Mouse (Mus musculus) ES-E14 (cell line): ENCODE data around the gene Zscan2. TPM values are rescaled to one million over a fixed set of nuclear protein-coding genes. Genes with fewer than 3 reads are reported as not detected.
A peak's percentile ranks its signal among the peaks of the same experiment; 100 is the strongest.

ENCODE experiments used
- DNase-seq: peaks from one replicate; pipeline ENCODE4 v3.0.0-alpha.2; 2013; ENCODE audit warnings: low read depth, low spot score
- H3K27ac ChIP-seq: 2 replicates; pipeline ENCODE4 v1.5.1; 2012; ENCODE audit warnings: low read depth, mild to moderate bottlenecking, low read length, moderate library complexity, mixed read lengths; ENCODE audit not compliant: poor library complexity, insufficient read depth, severe bottlenecking
- H3K36me3 ChIP-seq: 2 replicates; pipeline ENCODE4 v1.6.1; 2012; ENCODE audit warnings: mild to moderate bottlenecking, low read length, moderate library complexity, mixed read lengths; ENCODE audit not compliant: control insufficient read depth, poor library complexity, insufficient read depth, severe bottlenecking
- H3K4me1 ChIP-seq, 2 experiments: fragments of 150-350 bp in 1 of 2; sonication (generic) in 1 of 2; 2 replicates each; pipeline ENCODE4 v1.6.1; 2012; ENCODE audit warnings: low read length in 2 of 2, mild to moderate bottlenecking in 1 of 2, mixed read lengths in 1 of 2; ENCODE audit not compliant: control insufficient read depth in 2 of 2, insufficient read depth in 2 of 2, poor library complexity in 1 of 2
- H3K4me3 ChIP-seq, 2 experiments: fragments of 150-350 bp in 1 of 2; sonication (generic) in 1 of 2; 2 replicates each; pipeline ENCODE4 v1.5.1; 2012; ENCODE audit warnings: low read length in 2 of 2, low read depth in 1 of 2, mild to moderate bottlenecking in 1 of 2, mixed read lengths in 1 of 2; ENCODE audit not compliant: insufficient read depth in 1 of 2, poor library complexity in 1 of 2, severe bottlenecking in 1 of 2
- H3K9ac ChIP-seq: 2 replicates; pipeline ENCODE4 v1.6.1; 2012; ENCODE audit warnings: low read depth, mild to moderate bottlenecking, low read length, mixed read lengths; ENCODE audit not compliant: poor library complexity, insufficient read depth, severe bottlenecking
- H3K9me3 ChIP-seq: fragments of 150-350 bp; sonication (generic); 2 replicates; pipeline ENCODE4 v1.6.1; 2012; ENCODE audit warnings: low read depth, mild to moderate bottlenecking, low read length; ENCODE audit not compliant: control insufficient read depth, insufficient read depth
- CHD2 ChIP-seq: IDR thresholded peaks from 2 replicates; pipeline ENCODE4 v1.6.1; 2014; ENCODE audit warnings: mild to moderate bottlenecking, low read depth, low read length, inconsistent platforms
- HCFC1 ChIP-seq: IDR thresholded peaks from 2 replicates; pipeline ENCODE4 v1.6.1; 2012; ENCODE audit warnings: low read length, inconsistent platforms, borderline replicate concordance; ENCODE audit not compliant: insufficient read depth
- MAFK ChIP-seq: IDR thresholded peaks from 2 replicates; pipeline ENCODE4 v1.6.1; 2014; ENCODE audit warnings: mild to moderate bottlenecking, low read depth, low read length, inconsistent platforms; ENCODE audit not compliant: insufficient read depth
- ZC3H11A ChIP-seq: IDR thresholded peaks from 2 replicates; pipeline ENCODE4 v1.6.1; 2012; ENCODE audit warnings: low read depth, mild to moderate bottlenecking, inconsistent platforms, low read length, borderline replicate concordance
- ZNF384 ChIP-seq: IDR thresholded peaks from 2 replicates; pipeline ENCODE4 v1.6.1; 2012; ENCODE audit warnings: low read depth, low read length, inconsistent platforms
- in situ Hi-C, 2 experiments: fragments of 600-800 bp; cut with MboI; formaldehyde crosslinking; loops; one replicate each; pipeline ENCODE4 v1.15.1; 2025; ENCODE audit warnings: low sequenced_read_pairs in 2 of 2, inconsistent platforms in 1 of 2; ENCODE audit not compliant: unreplicated experiment in 2 of 2
- total RNA-seq: library from RNA; depleted of rRNA; stranded (reverse); fragments of 300-350 nt; gene quantifications from 2 replicates; pipeline ENCODE4 v1.2.3, GENCODE M21; 2012

Zscan2 gene
- total RNA-seq, 1 experiment = 2.4 TPM

- Histone ChIP-seq H3K4me3 (peak overlapping the region; percentile 92 to 93), H3K9me3 (no peaks in the 10 kb centered on the region), H3K9ac (peak overlapping the region; percentile 94; the same call in 1 of the 2 replicates), H3K36me3 (peaks cover 17% of the 10 kb centered on the region), H3K4me1 (no peaks in the 10 kb centered on the region), H3K27ac (no peak overlapping the region)
- TF ChIP-seq ZNF384 = no peak
- TF ChIP-seq ZC3H11A = no peak
- TF ChIP-seq HCFC1 = no peak
- TF ChIP-seq CHD2 = no peak
- TF ChIP-seq MAFK = no peak
- DNase-seq = no peak
- in situ Hi-C loops = no loop called here
These were observed 41.0 kb downstream of the Zscan2 start for GRCm38 (mm10) chr7:80901541-80902274.

GRCm38 (mm10) chr7:80903625-80904422 is 43.1 kb downstream of the Zscan2 start:
- in situ Hi-C loops = no loop called here
- H3K27ac ChIP-seq = no peak overlapping the region
- H3K4me1 ChIP-seq = no peaks in the 10 kb centered on the region
- DNase-seq = no peak
- no peaks in the 10 kb centered on the region for H3K36me3 ChIP-seq
- no peak overlapping the region for H3K9ac ChIP-seq
- TF ChIP-seq ZNF384 (no peak), HCFC1 (no peak), CHD2 (no peak)
- no peaks in the 10 kb centered on the region for H3K9me3 ChIP-seq
- H3K4me3 ChIP-seq = no peak overlapping the region

GRCm38 (mm10) chr7:80904921-80905515 is 44.3 kb downstream of the Zscan2 start, which contains the start of gene Nmb:
Nmb (minus strand) TSS chr7:80905076.
- Histone ChIP-seq H3K9me3 (no peaks in the 10 kb centered on the region), H3K4me1 (no peaks in the 10 kb centered on the region), H3K27ac (no peak within 1 kb of the TSS), H3K4me3 (peak within 1 kb of the TSS; percentile 51 to 84), H3K9ac (peak within 1 kb of the TSS; percentile 71), H3K36me3 (no peaks in the 10 kb centered on the region)
- DNase-seq = peak; percentile 64
- TF ChIP-seq ZC3H11A = no peak
- no peak for TF ChIP-seq CHD2
- no peak for TF ChIP-seq MAFK
- no peak for TF ChIP-seq ZNF384
- no peak for TF ChIP-seq HCFC1
- in situ Hi-C loops = no loop called here

- Histone ChIP-seq H3K4me1 (peaks cover 4 to 14% of the 10 kb centered on the region in 2 experiments; a peak in 2 of 4 replicates), H3K4me3 (no peak overlapping the region), H3K36me3 (peaks cover 8% of the 10 kb centered on the region; the same call in 1 of the 2 replicates), H3K9ac (no peak overlapping the region), H3K27ac (no peak overlapping the region), H3K9me3 (no peaks in the 10 kb centered on the region)
- in situ Hi-C loops = no loop called here
- peak; percentile 90 for DNase-seq
- TF ChIP-seq MAFK = no peak
- TF ChIP-seq HCFC1 = no peak
- no peak for TF ChIP-seq ZNF384
- no peak for TF ChIP-seq ZC3H11A
- no peak for TF ChIP-seq CHD2
These were observed 50.3 kb downstream of the Zscan2 start for GRCm38 (mm10) chr7:80911053-80911452.
